Mouse (Mus musculus) testis, adult 2 months (tissue): Measurements from ENCODE around the gene Ttll12.

Experiments used
- CTCF ChIP-seq: fragments of 200-500 bp; IDR thresholded peaks from 2 replicates; pipeline ENCODE4 v1.5.1; 2012; ENCODE audit warnings: low read depth, mild to moderate bottlenecking, inconsistent platforms, low read length, moderate library complexity; ENCODE audit not compliant: control insufficient read depth, insufficient read depth, insufficient replicate concordance
- POLR2A ChIP-seq: fragments of 200-500 bp; IDR thresholded peaks from 2 replicates; pipeline ENCODE4 v1.6.1; 2012; ENCODE audit warnings: low read depth, mild to moderate bottlenecking, inconsistent platforms, low read length, moderate library complexity; ENCODE audit not compliant: control insufficient read depth

DNA sequence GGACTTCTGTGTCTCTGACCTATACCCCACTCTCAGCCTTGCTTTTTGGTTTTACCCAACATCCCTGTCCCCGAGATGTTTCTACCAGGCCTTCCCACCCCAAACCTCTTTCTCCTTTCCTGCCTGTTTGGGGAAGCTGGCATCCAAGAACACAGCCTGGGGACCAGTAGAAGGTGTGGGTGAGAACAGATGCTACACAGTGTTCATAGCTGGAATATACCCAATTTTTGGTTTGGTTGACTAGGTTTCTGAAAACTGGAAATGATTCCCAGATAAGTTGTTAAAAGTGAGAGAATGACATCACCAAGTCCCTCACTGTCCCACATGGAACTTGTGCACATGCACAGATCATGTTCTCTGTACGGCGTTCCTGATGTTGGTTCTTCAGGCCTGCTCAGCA is 20.3 kb upstream of the Ttll12 start:
- no peak for TF ChIP-seq CTCF
- TF ChIP-seq POLR2A, result no peak
